ENCODE assay signal across 8 mouse cellular contexts in genomic region chr13:28885083-28886037, GRCm38 (mm10).
DNase-seq lines count a peak whose midpoint lies in the region; ATAC-seq and TF ChIP-seq lines count a peak whose summit lies in the region.

No protein-coding gene starts in this region.

- WGBS in kidney, adult 2 months: 2% methylated on average over 29 of the region's 30 CpGs
- WGBS in heart, postnatal 0 days: 1% methylated on average over 30 of the region's 30 CpGs
- WGBS in limb, embryonic 12.5 days: 2% methylated on average over 30 of the region's 30 CpGs

- peak overlapping the region; percentile 82 for H3K4me2 ChIP-seq in heart, postnatal 0 days (ENCODE audit: low read depth, low read length)
- H3K4me2 ChIP-seq in limb, embryonic 12.5 days: peak overlapping the region; percentile 64
- peak overlapping the region; percentile 83 for H3K4me2 ChIP-seq in myocyte (ENCODE audit: low read depth)

- ATAC-seq in heart, postnatal 0 days (ENCODE audit: insufficient read depth, low read depth): peak; percentile 26; the same call in 1 of the 2 replicates
- peak; percentile 69 for ATAC-seq in limb, embryonic 12.5 days (ENCODE audit: insufficient number of reproducible peaks, insufficient read depth, low FRiP score, low TSS enrichment, low read depth)
- ATAC-seq in erythroblast, adult 5-6 weeks (replicated peaks; ENCODE audit: low FRiP score, poor library complexity, severe bottlenecking): no peak

- TF ChIP-seq POLR2A in kidney, adult 2 months (IDR thresholded peaks at IDR 0.05; ENCODE audit: low read depth, low read length): no peak
- no peak for TF ChIP-seq POLR2A in myocyte (IDR thresholded peaks at IDR 0.05; ENCODE audit: insufficient read length, low read depth)

- no peak overlapping the region for H3K27ac ChIP-seq in kidney, adult 2 months (ENCODE audit: insufficient read depth, low read depth, low read length)
- H3K27ac ChIP-seq in heart, postnatal 0 days (ENCODE audit: low read depth): no peak overlapping the region
- peak overlapping the region; percentile 67 for H3K27ac ChIP-seq in limb, embryonic 12.5 days

- no peaks in the 10 kb centered on the region for H3K9me3 ChIP-seq in heart, postnatal 0 days (replicated peaks; ENCODE audit: control insufficient read depth, low read length)
- no peaks in the 10 kb centered on the region for H3K9me3 ChIP-seq in limb, embryonic 12.5 days

- H3K9ac ChIP-seq in heart, postnatal 0 days (replicated peaks; ENCODE audit: low read depth, low read length): peak overlapping the region; percentile 62
- H3K9ac ChIP-seq in limb, embryonic 12.5 days (replicated peaks): peak overlapping the region; percentile 88

- H3K4me1 ChIP-seq in kidney, adult 2 months (ENCODE audit: control insufficient read depth, insufficient read depth, low read length): no peaks in the 10 kb centered on the region
- peaks cover 13% of the 10 kb centered on the region for H3K4me1 ChIP-seq in heart, postnatal 0 days (ENCODE audit: control insufficient read depth, insufficient read depth)
- peaks cover 41% of the 10 kb centered on the region for H3K4me1 ChIP-seq in limb, embryonic 12.5 days (replicated peaks)

- H3K36me3 ChIP-seq in kidney, adult 2 months (ENCODE audit: control insufficient read depth, insufficient read depth, low read length): no peaks in the 10 kb centered on the region
- no peaks in the 10 kb centered on the region for H3K36me3 ChIP-seq in heart, postnatal 0 days (replicated peaks; ENCODE audit: control insufficient read depth, insufficient read depth, low read length)
- H3K36me3 ChIP-seq in limb, embryonic 12.5 days: no peaks in the 10 kb centered on the region
- H3K36me3 ChIP-seq in myocyte (ENCODE audit: control insufficient read depth, insufficient read depth): no peaks in the 10 kb centered on the region

- 0 out of 2 replicates have a peak, but pooled peaks cover 2% of the 10 kb centered on the region for H3K27me3 ChIP-seq in kidney, adult 2 months (replicated peaks; ENCODE audit: control insufficient read depth, insufficient read depth, low read length)
- peaks cover 21% of the 10 kb centered on the region for H3K27me3 ChIP-seq in heart, postnatal 0 days (ENCODE audit: control insufficient read depth, insufficient read depth, low read length)
- H3K27me3 ChIP-seq in limb, embryonic 12.5 days: peaks cover 28% of the 10 kb centered on the region
- no peaks in the 10 kb centered on the region for H3K27me3 ChIP-seq in myocyte (ENCODE audit: control insufficient read depth, insufficient read depth, insufficient read length)

- peak overlapping the region; percentile 58 for H3K4me3 ChIP-seq in kidney, adult 2 months (ENCODE audit: insufficient read depth, low read depth, low read length)
- peak overlapping the region; percentile 59 for H3K4me3 ChIP-seq in heart, postnatal 0 days (ENCODE audit: low read depth, low read length)
- peak overlapping the region; percentile 65 for H3K4me3 ChIP-seq in limb, embryonic 12.5 days (replicated peaks)
- peak overlapping the region; percentile 89 for H3K4me3 ChIP-seq in myocyte

- H3K79me2 ChIP-seq in myocyte (ENCODE audit: control insufficient read depth, insufficient read depth): peaks cover 46% of the 10 kb centered on the region

- peak overlapping the region; percentile 31 for H3ac ChIP-seq in myocyte (ENCODE audit: control insufficient read depth, insufficient read length)

- DNase-seq in kidney, adult 2 months: peak; percentile 21
- no peak for DNase-seq in kidney, adult 9 months
- peak; percentile 78 for DNase-seq in embryo, embryonic 10.5 days (ENCODE audit: low spot score)
- peak; percentile 36 for DNase-seq in heart, postnatal 0 days (ENCODE audit: low spot score)
- DNase-seq in layer of hippocampus, postnatal 25 days (ENCODE audit: extremely low spot score in 1 of 2, low spot score in 1 of 2): no peak

- TF ChIP-seq EP300 in heart, postnatal 0 days (IDR thresholded peaks at IDR 0.05; ENCODE audit: low read depth): no peak

- no peak for TF ChIP-seq CTCF in kidney, adult 2 months (conservative IDR thresholded peaks at IDR 0.05; ENCODE audit: insufficient read depth, insufficient read length, low read depth, low read length)
- no peak for TF ChIP-seq CTCF in heart, postnatal 0 days (IDR thresholded peaks at IDR 0.05; ENCODE audit: low read depth)

TF ChIP-seq in myocyte, 11 proteins besides CTCF, POLR2A, EP300 and RAD21:
- TF ChIP-seq MYOD1 (IDR thresholded peaks at IDR 0.05; ENCODE audit: control insufficient read depth in 1 of 3, insufficient read length in 2 of 3, low read depth in 2 of 3) (no peak), MYOG (IDR thresholded peaks at IDR 0.05; ENCODE audit: control insufficient read depth in 1 of 3, insufficient read depth in 1 of 3, insufficient read length in 2 of 3, low read depth in 2 of 3) (no peak), CEBPB (IDR thresholded peaks at IDR 0.05; ENCODE audit: insufficient read depth, poor library complexity, severe bottlenecking) (no peak), POLR2AphosphoS2 (IDR thresholded peaks at IDR 0.05; ENCODE audit: insufficient read length, low read depth) (no peak), USF1 (IDR thresholded peaks at IDR 0.05; ENCODE audit: low read depth) (no peak), MAX (IDR thresholded peaks at IDR 0.05; ENCODE audit: low read depth) (no peak), TCF3 (IDR thresholded peaks at IDR 0.05; ENCODE audit: insufficient read length, low read depth) (no peak), E2F4 (IDR thresholded peaks at IDR 0.05; ENCODE audit: insufficient read depth) (no peak), TCF12 (IDR thresholded peaks at IDR 0.05; ENCODE audit: insufficient read depth, poor library complexity, severe bottlenecking) (no peak), SRF (IDR thresholded peaks at IDR 0.05; ENCODE audit: control insufficient read depth, insufficient read length, low read depth) (no peak), REST (IDR thresholded peaks at IDR 0.05; ENCODE audit: insufficient read depth, insufficient read length) (no peak)

Comparison
In these comparisons a context has a peak if more than half of its experiments do, and no peak if none do; other contexts are left out.
1. DNase-seq: peak in kidney, adult 2 months (single experiment), embryo, embryonic 10.5 days (single experiment) and heart, postnatal 0 days (single experiment); none in kidney, adult 9 months (single experiment) and layer of hippocampus, postnatal 25 days (0 of 2).
2. Peak in every context shown above with its lines, with median percentiles within 50 percentile points of each other: H3K4me3 ChIP-seq and H3K4me2 ChIP-seq.